Mouse (Mus musculus) forebrain, embryonic 12.5 days (tissue): ENCODE data around the gene Spata3. TPM values are rescaled to one million over a fixed set of nuclear protein-coding genes. Genes with fewer than 3 reads are reported as not detected.

Experiments
- ATAC-seq: fragments of 200-750 bp; cut with Nextera tagmentation; 2 replicates; pipeline ENCODE4 v1.8.0; 2017; ENCODE audit warnings: moderate TSS enrichment; ENCODE audit not compliant: low FRiP score
- H3K27ac ChIP-seq: fragments of 300-500 bp; sonication (generic); 2 replicates; pipeline ENCODE4 v1.5.1; 2016; ENCODE audit warnings: mild to moderate bottlenecking
- H3K27me3 ChIP-seq: fragments of 300-500 bp; sonication (generic); 2 replicates; pipeline ENCODE4 v1.6.1; 2016; ENCODE audit warnings: mild to moderate bottlenecking
- H3K36me3 ChIP-seq: fragments of 300-500 bp; sonication (generic); replicated peaks from 2 replicates; pipeline ENCODE4 v1.6.1; 2016; ENCODE audit warnings: mild to moderate bottlenecking
- H3K4me1 ChIP-seq: fragments of 300-500 bp; sonication (generic); 2 replicates; pipeline ENCODE4 v1.6.1; 2016
- H3K4me2 ChIP-seq: fragments of 300-500 bp; sonication (generic); 2 replicates; pipeline ENCODE4 v1.6.1; 2016; ENCODE audit warnings: mild to moderate bottlenecking, moderate library complexity
- H3K4me3 ChIP-seq: fragments of 300-500 bp; sonication (generic); replicated peaks from 2 replicates; pipeline ENCODE4 v1.5.1; 2016; ENCODE audit warnings: mild to moderate bottlenecking
- H3K9ac ChIP-seq: fragments of 300-500 bp; sonication (generic); 2 replicates; pipeline ENCODE4 v1.6.1; 2016; ENCODE audit warnings: mild to moderate bottlenecking
- H3K9me3 ChIP-seq: fragments of 300-500 bp; sonication (generic); 2 replicates; pipeline ENCODE4 v1.6.1; 2016
- WGBS: fragments of 180-500 bp; shearing (Covaris S2); methylation state at CpG from one replicate; pipeline ENCODE4 v1.1.7; 2016; 5-methylcytosine and 5-hydroxymethylcytosine counted together
- polyA plus RNA-seq: library from polyadenylated mRNA; unstranded; fragments of >200 nt; fragmentation: Nextera tagmentation; extraction: Ambion mirVana; gene quantifications from 2 replicates; pipeline ENCODE4 v1.2.1, GENCODE M21; 2016

Gene Spata3
- polyA plus RNA-seq, 1 experiment from 2014 or later, result not detected

DNA sequence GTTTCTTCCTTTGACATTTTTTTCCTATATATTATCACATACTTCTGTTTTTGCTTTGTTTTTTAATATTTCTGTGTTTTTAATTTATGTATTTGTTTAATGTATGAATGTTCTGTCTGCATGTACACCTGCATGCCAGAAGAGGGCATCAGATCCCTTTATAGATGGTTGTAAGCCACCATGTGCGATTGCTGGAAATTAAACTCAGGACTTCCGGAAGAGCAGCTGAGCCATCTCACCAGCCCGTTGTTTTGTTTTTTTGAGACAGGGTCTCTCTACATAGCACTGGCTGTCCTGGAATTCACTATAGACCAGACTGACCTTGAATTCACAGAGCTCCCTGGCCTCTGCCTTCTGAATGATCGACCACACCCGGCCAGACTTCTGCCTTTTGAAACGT is 45.9 kb downstream of the Spata3 start:
- Histone ChIP-seq H3K4me2 (no peak overlapping the region), H3K36me3 (peaks cover 4% of the 10 kb centered on the region; the same call in 1 of the 2 replicates), H3K4me1 (peaks cover 18% of the 10 kb centered on the region), H3K9me3 (no peaks in the 10 kb centered on the region), H3K27ac (no peak overlapping the region), H3K4me3 (no peak overlapping the region), H3K9ac (no peak overlapping the region), H3K27me3 (no peaks in the 10 kb centered on the region)
- WGBS, result 85% methylated on average over 6 of the region's 6 CpGs
- ATAC-seq, result no peak

DNA sequence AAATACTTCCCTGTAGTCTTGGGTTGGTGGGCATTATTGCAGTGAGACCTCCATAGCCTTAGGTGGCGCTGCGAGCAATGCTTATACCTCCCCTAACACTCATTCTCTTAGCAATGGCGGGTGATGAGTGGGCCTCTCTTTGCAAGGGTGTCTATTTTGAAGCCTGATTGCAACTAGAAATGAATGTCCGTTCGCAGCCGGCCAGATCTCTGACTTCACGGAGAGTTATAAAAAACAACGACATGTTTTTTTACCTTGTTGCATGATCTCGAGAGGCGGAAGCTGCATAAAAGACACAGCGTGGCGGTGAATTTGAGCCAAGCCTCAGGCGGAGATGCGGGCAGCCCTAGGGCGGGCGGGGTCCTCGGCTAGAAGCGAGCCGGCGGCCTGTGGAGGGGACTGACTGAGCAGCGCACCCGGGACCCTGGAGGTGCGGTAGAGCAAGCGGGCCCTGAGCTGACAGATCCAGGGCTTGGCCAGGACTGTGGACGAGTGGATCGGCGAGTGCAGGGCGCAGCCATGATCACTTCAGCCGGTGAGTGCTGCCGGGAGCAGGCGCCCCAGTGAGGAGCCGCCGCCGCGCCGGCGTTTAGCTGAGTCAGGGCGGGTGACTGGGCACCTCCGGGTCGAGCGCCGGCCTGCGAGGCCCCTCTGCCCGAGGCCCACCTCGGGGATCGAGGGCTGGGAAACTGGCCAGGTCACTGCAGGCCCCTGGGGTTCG is 47.8 kb downstream of the Spata3 start, which contains the start of gene Psmd1:
Gene Psmd1 (plus strand): TSS at position 117 of the 721 bp plus-strand sequence.
- Histone ChIP-seq H3K4me2 (peak within 1 kb of the TSS; percentile 83), H3K27ac (peak within 1 kb of the TSS; percentile 74), H3K9me3 (no peaks in the 10 kb centered on the region), H3K36me3 (peaks cover 4% of the 10 kb centered on the region; the same call in 1 of the 2 replicates), H3K4me3 (peak within 1 kb of the TSS; percentile 94), H3K9ac (peak within 1 kb of the TSS; percentile 97), H3K27me3 (no peaks in the 10 kb centered on the region), H3K4me1 (peaks cover 15% of the 10 kb centered on the region)
- under 1% methylated on average over 47 of the region's 47 CpGs for WGBS
- ATAC-seq, result peak; percentile 95

DNA sequence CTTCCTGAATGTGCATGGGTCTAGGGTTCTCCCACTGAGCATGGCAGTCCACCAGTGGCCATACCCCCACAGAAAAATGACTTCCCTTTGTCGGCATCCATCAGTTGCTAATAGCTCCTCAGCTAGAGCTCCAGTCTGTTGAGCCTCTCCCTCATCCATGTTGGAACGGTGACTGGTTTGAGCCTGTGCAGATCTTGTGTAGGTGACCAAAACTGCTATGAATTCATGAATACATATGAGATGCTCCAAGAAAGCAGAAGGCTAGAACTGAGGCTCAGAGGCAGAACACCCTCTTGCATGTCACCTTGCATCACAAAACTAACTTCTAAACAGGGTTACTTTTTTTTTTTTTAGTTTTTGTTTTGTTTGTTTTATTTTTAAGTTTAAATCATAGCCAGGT is 59.9 kb downstream of the Spata3 start:
- H3K9ac ChIP-seq, result no peak overlapping the region
- no peaks in the 10 kb centered on the region for H3K4me1 ChIP-seq
- no peak overlapping the region for H3K27ac ChIP-seq
- 96% methylated on average over 2 of the region's 2 CpGs for WGBS
- peaks cover 72% of the 10 kb centered on the region for H3K36me3 ChIP-seq
- no peaks in the 10 kb centered on the region for H3K27me3 ChIP-seq
- H3K4me3 ChIP-seq, result no peak overlapping the region
- no peak for ATAC-seq
- no peak overlapping the region for H3K4me2 ChIP-seq
- H3K9me3 ChIP-seq, result no peaks in the 10 kb centered on the region

Other genes starting within 250 kb of the Spata3 start
- gene A630001G21Rik, start 238.2 kb upstream of the Spata3 start, polyA plus RNA-seq, result 0.53 and 1.6 TPM in 2 replicates
- 68.3 and 69.7 TPM in 2 replicates for gene Cab39, start 223.4 kb upstream of the Spata3 start, polyA plus RNA-seq
- 116 and 119 TPM in 2 replicates for gene Itm2c, start 122.5 kb upstream of the Spata3 start, polyA plus RNA-seq
- gene 4933407L21Rik, start 88.3 kb upstream of the Spata3 start, polyA plus RNA-seq, result 2.4 and 3.7 TPM in 2 replicates
- gene Gpr55, start 55.8 kb upstream of the Spata3 start, polyA plus RNA-seq, result 0.05 TPM in 1 of 2 replicates, not detected in the other
- gene 2810459M11Rik, start 29.0 kb downstream of the Spata3 start, polyA plus RNA-seq, result 0.43 and 0.73 TPM in 2 replicates
- gene Psmd1, start 47.6 kb downstream of the Spata3 start, polyA plus RNA-seq, result 202 and 214 TPM in 2 replicates
- gene Htr2b, start 95.2 kb downstream of the Spata3 start, polyA plus RNA-seq, result 0.44 and 0.75 TPM in 2 replicates
- 0.54 TPM in 1 of 2 replicates, not detected in the other for gene Gm21972, start 116.8 kb downstream of the Spata3 start, polyA plus RNA-seq
- 36.8 and 38.6 TPM in 2 replicates for gene Armc9, start 138.0 kb downstream of the Spata3 start, polyA plus RNA-seq